Mouse (Mus musculus) liver, embryonic 11.5 days (tissue): Measurements from ENCODE around the gene E030018B13Rik. TPM values are rescaled to one million over a fixed set of nuclear protein-coding genes. Genes with fewer than 3 reads are reported as not detected.
A peak's percentile ranks its signal among the peaks of the same experiment; 100 is the strongest.

Experiments used
- ATAC-seq: fragments of 200-750 bp; cut with Nextera tagmentation; replicated peaks from 2 replicates; pipeline ENCODE4 v1.8.0; 2017; ENCODE audit warnings: moderate number of reproducible peaks, mild to moderate bottlenecking, moderate TSS enrichment, moderate library complexity; ENCODE audit not compliant: low FRiP score
- DNase-seq: peaks from one replicate; pipeline ENCODE4 v3.0.0-alpha.2; 2017; ENCODE audit warnings: low spot score
- H3K27ac ChIP-seq: fragments of 300-500 bp; sonication (generic); 2 replicates; pipeline ENCODE4 v1.5.1; 2014; ENCODE audit warnings: mild to moderate bottlenecking, low read depth, low read length, control low read depth
- H3K27me3 ChIP-seq: fragments of 300-500 bp; sonication (generic); replicated peaks from 2 replicates; pipeline ENCODE4 v1.6.1; 2014; ENCODE audit warnings: low read length, mixed read lengths; ENCODE audit not compliant: control insufficient read depth, insufficient read depth
- H3K36me3 ChIP-seq: fragments of 300-500 bp; sonication (generic); 2 replicates; pipeline ENCODE4 v1.6.1; 2014; ENCODE audit warnings: mild to moderate bottlenecking, low read length, moderate library complexity, mixed read lengths; ENCODE audit not compliant: control insufficient read depth, insufficient read depth
- H3K4me1 ChIP-seq: fragments of 300-500 bp; sonication (generic); replicated peaks from 2 replicates; pipeline ENCODE4 v1.6.1; 2014; ENCODE audit warnings: low read length, mixed read lengths; ENCODE audit not compliant: control insufficient read depth, insufficient read depth
- H3K4me2 ChIP-seq: fragments of 300-500 bp; sonication (generic); 2 replicates; pipeline ENCODE4 v1.6.1; 2014; ENCODE audit warnings: mild to moderate bottlenecking, control low read depth, moderate library complexity
- H3K4me3 ChIP-seq: fragments of 300-500 bp; sonication (generic); 2 replicates; pipeline ENCODE4 v1.5.1; 2014; ENCODE audit warnings: low read depth, low read length, control low read depth
- H3K9ac ChIP-seq: fragments of 300-500 bp; sonication (generic); 2 replicates; pipeline ENCODE4 v1.6.1; 2014; ENCODE audit warnings: low read depth, low read length, control low read depth
- H3K9me3 ChIP-seq: fragments of 300-500 bp; sonication (generic); 2 replicates; pipeline ENCODE4 v1.6.1; 2016; ENCODE audit warnings: low read length, inconsistent platforms, mixed read lengths; ENCODE audit not compliant: control insufficient read depth
- WGBS: fragments of 180-500 bp; shearing (Covaris S2); extraction: QIAGEN DNeasy Blood & Tissue Kit; methylation state at CpG from one replicate; pipeline ENCODE4 v1.1.7; 2014; 5-methylcytosine and 5-hydroxymethylcytosine counted together
- polyA plus RNA-seq: library from polyadenylated mRNA; unstranded; fragments of >200 nt; fragmentation: Nextera tagmentation; extraction: Ambion mirVana; gene quantifications from 2 replicates; pipeline ENCODE4 v1.2.1, GENCODE M21; 2014

The E030018B13Rik gene
- polyA plus RNA-seq, 1 experiment from 2014 or later = not detected

GRCm38 (mm10) chr7:63956981-63957713, 40.5 kb downstream of the E030018B13Rik start:
- H3K9me3 ChIP-seq = no peaks in the 10 kb centered on the region
- WGBS = 41% methylated on average over 16 of the region's 16 CpGs
- H3K4me3 ChIP-seq = no peak overlapping the region
- peaks cover 23% of the 10 kb centered on the region for H3K4me1 ChIP-seq
- H3K27ac ChIP-seq = peak overlapping the region; percentile 46; the same call in 1 of the 2 replicates
- no peaks in the 10 kb centered on the region; the same call in 1 of the 2 replicates for H3K27me3 ChIP-seq
- no peak for DNase-seq
- no peak for ATAC-seq
- no peaks in the 10 kb centered on the region for H3K36me3 ChIP-seq
- no peak overlapping the region for H3K9ac ChIP-seq
- H3K4me2 ChIP-seq = no peak overlapping the region

DNA sequence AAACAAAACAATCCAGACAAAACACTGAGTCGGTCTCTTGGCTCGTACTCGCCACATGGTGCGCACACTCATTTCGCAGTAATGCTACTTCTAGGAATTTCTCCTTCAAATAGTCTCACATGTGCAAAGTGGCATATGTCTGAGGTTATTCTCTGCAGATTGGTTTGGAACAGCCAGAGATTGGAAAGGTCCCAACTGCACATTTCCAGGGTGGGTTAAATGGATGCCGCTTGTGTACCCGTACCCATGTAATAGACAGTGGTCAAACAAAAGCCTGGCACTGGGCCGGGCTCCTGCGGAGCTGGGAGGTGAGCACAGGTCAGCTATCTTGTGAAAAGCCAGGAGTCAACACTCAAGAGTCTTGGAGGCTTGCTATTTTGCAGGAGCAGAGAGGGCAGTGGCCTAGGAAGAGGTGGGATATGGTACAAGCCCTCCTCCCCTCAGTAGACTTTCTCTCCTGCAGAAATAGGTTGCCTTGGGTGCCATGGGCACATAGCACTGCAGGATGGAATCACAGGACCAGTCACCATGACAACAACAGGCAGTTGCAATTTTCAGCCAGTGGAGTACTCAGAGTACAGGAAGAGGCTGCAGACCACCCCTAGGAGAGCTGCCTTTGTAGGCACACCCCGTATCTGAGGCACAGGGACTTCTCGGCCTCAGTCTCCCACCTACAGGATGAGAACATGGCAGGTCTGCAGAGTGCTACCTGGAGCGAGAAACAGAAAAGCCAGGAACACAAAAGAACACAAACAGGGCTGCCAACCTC, 41.4 kb downstream of the E030018B13Rik start:
- H3K4me3 ChIP-seq = no peak overlapping the region
- no peak overlapping the region for H3K27ac ChIP-seq
- no peak overlapping the region for H3K9ac ChIP-seq
- H3K9me3 ChIP-seq = no peaks in the 10 kb centered on the region
- no peaks in the 10 kb centered on the region for H3K36me3 ChIP-seq
- ATAC-seq = no peak
- H3K27me3 ChIP-seq = no peaks in the 10 kb centered on the region; the same call in 1 of the 2 replicates
- 86% methylated on average over 12 of the region's 12 CpGs for WGBS
- peaks cover 16% of the 10 kb centered on the region for H3K4me1 ChIP-seq
- no peak for DNase-seq
- no peak overlapping the region for H3K4me2 ChIP-seq

DNA sequence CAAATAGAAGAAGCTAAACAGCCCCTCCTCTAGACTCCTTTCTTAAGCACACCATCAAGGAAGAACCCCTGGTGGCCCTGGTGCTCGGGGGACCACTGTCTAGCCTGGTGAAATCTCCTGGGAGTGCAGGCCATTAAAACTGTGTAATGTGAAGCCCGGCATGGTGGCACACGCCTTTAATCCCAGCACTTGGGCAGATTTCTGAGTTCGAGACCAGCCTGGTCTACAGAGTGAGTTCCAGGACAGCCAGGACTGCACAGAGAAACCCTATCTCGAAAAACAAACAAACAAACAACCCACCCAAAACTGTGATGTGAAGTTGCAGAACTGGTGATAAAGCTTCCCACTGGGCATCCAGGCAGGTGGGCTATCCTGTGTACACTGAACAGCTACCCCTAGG, 47.0 kb downstream of the E030018B13Rik start:
- 0 out of 2 replicates have a peak, but pooled peaks cover 3% of the 10 kb centered on the region for H3K4me1 ChIP-seq
- DNase-seq (no peak), ATAC-seq (no peak)
- no peak overlapping the region for H3K27ac ChIP-seq
- H3K27me3 ChIP-seq = no peaks in the 10 kb centered on the region
- WGBS = 65% methylated on average over 5 of the region's 5 CpGs
- no peak overlapping the region for H3K4me2 ChIP-seq
- no peaks in the 10 kb centered on the region for H3K36me3 ChIP-seq
- no peak overlapping the region for H3K9ac ChIP-seq
- H3K9me3 ChIP-seq = no peaks in the 10 kb centered on the region
- H3K4me3 ChIP-seq = no peak overlapping the region

- no peak overlapping the region for H3K4me3 ChIP-seq
- no peak overlapping the region for H3K27ac ChIP-seq
- ATAC-seq = no peak
- no peaks in the 10 kb centered on the region for H3K36me3 ChIP-seq
- DNase-seq = no peak
- H3K27me3 ChIP-seq = no peaks in the 10 kb centered on the region
- 0 out of 2 replicates have a peak, but pooled peaks cover 3% of the 10 kb centered on the region for H3K4me1 ChIP-seq
- H3K9ac ChIP-seq = no peak overlapping the region
- 74% methylated on average over 6 of the region's 6 CpGs for WGBS
- no peak overlapping the region for H3K4me2 ChIP-seq
- H3K9me3 ChIP-seq = no peaks in the 10 kb centered on the region
Measured at GRCm38 (mm10) chr7:63964121-63964520, 47.5 kb downstream of the E030018B13Rik start.

DNA sequence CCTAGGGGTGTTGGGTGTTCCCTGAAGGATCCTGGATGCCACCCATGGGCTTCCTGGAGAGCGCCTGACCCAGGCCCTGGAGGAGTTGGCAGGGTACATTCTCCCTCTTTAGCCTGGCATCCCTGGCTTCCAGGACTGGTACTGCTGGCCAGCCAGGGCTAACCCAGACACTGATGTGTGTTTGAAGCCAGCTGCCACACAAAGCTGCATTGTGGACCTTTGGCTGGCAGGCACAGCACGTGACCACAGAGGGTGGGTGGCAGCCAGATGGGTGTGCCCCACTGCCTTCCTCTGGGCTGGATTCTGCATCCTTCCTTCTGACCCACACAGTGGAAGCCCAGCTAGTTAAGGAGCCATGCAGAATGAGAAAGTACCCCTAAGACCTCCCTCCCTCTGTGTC, 48.5 kb downstream of the E030018B13Rik start:
- H3K4me2 ChIP-seq = no peak overlapping the region
- no peak overlapping the region for H3K27ac ChIP-seq
- no peaks in the 10 kb centered on the region for H3K27me3 ChIP-seq
- WGBS = 81% methylated on average over 2 of the region's 2 CpGs
- no peaks in the 10 kb centered on the region for H3K36me3 ChIP-seq
- no peaks in the 10 kb centered on the region for H3K9me3 ChIP-seq
- DNase-seq (no peak), ATAC-seq (peak; percentile 27; the same call in 1 of the 2 replicates)
- 0 out of 2 replicates have a peak, but pooled peaks cover 3% of the 10 kb centered on the region for H3K4me1 ChIP-seq
- no peak overlapping the region for H3K9ac ChIP-seq
- H3K4me3 ChIP-seq = no peak overlapping the region

DNA sequence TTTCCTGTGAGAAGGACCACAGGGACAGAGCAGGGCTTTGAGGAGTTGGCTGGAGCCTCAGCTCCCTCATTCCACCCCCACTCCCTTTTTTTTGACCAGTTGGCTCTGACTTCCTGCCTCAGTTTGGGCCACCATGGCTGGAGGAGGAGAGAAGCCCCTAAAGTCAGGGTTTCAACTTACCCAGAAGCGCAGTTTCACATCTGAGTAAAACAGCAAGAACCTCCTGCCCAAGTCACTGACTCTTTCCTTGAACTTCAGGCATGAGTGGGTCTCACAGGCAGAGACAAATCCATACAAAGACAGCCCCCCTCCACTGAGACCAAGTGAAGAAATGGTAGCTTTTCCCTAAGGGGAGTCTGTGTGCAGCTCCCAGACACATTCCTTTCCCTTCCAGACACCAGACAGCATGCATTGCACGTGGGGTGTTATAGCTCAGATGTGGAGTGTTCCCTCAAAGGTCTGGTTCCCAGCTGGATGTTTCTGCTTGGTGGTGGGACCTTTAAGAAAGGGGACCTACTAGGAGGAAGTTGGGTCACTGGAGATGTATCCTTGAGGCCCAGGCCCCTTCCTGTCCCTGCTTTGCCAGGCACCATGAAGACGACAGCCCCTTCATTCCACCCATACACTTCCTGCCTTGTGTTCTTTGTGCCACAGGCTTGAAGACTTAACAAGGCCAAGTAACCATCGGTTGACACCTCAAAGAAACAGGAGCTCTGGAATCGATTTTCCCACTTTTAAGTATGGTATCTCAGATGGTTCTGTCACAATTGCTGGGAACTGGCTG, 49.2 kb downstream of the E030018B13Rik start:
- Histone ChIP-seq H3K4me2 (no peak overlapping the region), H3K4me1 (0 out of 2 replicates have a peak, but pooled peaks cover 3% of the 10 kb centered on the region), H3K27me3 (no peaks in the 10 kb centered on the region), H3K9ac (no peak overlapping the region), H3K27ac (no peak overlapping the region), H3K9me3 (no peaks in the 10 kb centered on the region), H3K4me3 (no peak overlapping the region), H3K36me3 (no peaks in the 10 kb centered on the region)
- DNase-seq (no peak), ATAC-seq (no peak)
- WGBS = 62% methylated on average over 5 of the region's 5 CpGs

- Histone ChIP-seq H3K36me3 (no peaks in the 10 kb centered on the region), H3K9ac (no peak overlapping the region), H3K27ac (no peak overlapping the region), H3K9me3 (no peaks in the 10 kb centered on the region), H3K27me3 (no peaks in the 10 kb centered on the region), H3K4me3 (no peak overlapping the region), H3K4me2 (no peak overlapping the region), H3K4me1 (peaks cover 15% of the 10 kb centered on the region)
- 88% methylated on average over 3 of the region's 3 CpGs for WGBS
- DNase-seq (no peak), ATAC-seq (no peak)
Measured at GRCm38 (mm10) chr7:63969941-63970340, 53.3 kb downstream of the E030018B13Rik start.
